Mouse (Mus musculus) kidney, postnatal 36 days (tissue): ENCODE measurements around the gene Sct.
"Not testable (repeated sequence)": the region's sequence is repeated elsewhere in the genome, so short reads cannot be mapped to it uniquely, and the experiment has no call there.

Experiments used
- DNase-seq, 2 experiments: peaks; one replicate each; pipeline ENCODE4 v3.0.0; 2021 to 2022; ENCODE audit warnings: mixed read lengths in 2 of 2

Gene Sct

DNA sequence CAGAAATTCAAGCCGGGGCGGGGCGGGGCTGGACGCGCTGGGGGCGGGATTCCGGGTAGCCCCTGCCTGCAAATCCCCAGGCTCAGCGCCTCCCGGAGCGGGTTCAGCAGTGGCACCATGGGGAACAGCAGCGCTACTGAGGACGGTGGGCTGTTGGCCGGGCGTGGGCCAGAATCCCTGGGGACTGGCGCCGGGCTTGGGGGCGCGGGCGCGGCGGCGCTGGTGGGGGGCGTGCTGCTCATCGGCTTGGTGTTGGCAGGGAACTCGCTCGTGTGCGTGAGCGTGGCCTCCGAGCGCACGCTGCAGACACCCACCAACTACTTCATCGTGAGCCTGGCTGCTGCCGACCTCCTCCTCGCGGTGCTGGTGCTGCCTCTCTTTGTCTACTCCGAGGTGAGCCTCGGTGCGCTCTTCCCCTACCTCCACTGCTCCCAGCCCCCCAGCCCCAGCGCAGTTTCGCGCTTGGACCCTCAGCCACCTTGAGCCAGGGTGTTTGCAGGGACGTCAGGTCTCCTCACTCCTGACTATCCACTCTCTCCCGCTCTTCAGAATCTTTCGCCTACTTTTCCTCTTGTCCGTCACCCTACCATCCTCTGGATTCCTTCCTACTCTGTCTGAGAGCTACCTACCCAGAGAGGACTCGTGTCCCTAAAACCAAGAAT lies 13.1 kb upstream of the Sct start, which contains the start of gene Drd4:
TSS of gene Drd4 (plus strand) at position 86 of the 662 bp plus-strand sequence.
- peak in 1 of 2 experiments; percentile 38 for DNase-seq

DNA sequence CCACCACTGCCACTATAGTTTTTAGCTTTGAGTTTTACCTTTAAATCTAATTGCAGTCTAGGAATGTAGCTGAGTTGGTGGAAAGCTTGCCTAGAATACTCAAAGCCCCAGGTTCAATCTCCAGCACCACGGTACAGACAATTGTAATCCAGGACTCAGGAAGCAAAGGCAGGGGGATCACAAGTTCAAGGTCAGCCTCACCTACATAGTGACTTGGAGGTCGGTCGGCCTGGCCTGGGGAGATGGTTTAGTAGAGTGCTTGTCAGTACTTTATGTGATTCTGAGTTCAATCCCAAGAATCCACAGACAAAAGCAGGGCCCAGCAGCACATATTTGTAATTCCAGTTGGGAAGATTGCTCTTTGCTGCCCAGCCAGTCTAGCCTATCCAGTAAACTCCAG lies 9.1 kb upstream of the Sct start:
- DNase-seq: no peak

DNA sequence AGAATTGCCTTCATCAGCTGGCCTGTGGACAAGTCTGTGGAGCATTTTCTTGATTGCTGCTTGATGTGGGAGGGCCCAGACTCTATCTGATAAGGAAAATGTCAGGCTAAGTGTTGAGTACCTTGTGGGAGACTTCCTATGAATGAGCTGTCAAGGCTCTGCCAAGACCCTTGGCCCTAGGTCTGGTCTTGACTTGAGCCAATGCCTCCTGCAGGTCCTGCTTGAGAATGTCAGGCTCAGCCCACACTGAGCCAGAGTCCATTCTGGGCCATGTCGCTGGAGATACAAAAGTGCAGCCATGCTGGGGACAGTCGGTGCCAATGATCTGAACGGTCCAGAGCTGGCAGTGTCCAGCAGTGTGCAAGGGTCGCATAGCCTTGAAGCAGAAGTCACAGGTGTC lies 3.8 kb upstream of the Sct start:
- DNase-seq: peak in 1 of 2 experiments; percentile 39

DNA sequence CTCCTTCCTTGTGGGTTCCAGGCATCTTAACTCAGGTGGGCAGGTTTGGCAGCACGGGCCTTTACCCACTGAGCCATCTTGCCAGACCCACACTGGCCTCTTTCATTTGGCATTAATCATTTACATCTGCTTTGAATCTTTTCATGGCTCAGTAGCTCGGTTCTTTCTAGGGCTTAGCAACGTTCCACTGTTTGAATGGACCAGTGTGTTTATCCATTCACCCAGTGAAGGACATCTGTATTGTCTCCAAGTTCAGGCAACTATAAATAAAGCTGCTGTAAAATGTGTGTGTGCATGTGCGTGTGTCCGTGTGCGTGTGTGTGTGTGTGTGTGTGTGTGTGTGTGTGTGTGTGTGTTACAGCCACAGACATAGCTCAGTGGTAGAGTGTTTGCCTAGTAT lies 2.5 kb upstream of the Sct start:
- DNase-seq: no peak

DNA sequence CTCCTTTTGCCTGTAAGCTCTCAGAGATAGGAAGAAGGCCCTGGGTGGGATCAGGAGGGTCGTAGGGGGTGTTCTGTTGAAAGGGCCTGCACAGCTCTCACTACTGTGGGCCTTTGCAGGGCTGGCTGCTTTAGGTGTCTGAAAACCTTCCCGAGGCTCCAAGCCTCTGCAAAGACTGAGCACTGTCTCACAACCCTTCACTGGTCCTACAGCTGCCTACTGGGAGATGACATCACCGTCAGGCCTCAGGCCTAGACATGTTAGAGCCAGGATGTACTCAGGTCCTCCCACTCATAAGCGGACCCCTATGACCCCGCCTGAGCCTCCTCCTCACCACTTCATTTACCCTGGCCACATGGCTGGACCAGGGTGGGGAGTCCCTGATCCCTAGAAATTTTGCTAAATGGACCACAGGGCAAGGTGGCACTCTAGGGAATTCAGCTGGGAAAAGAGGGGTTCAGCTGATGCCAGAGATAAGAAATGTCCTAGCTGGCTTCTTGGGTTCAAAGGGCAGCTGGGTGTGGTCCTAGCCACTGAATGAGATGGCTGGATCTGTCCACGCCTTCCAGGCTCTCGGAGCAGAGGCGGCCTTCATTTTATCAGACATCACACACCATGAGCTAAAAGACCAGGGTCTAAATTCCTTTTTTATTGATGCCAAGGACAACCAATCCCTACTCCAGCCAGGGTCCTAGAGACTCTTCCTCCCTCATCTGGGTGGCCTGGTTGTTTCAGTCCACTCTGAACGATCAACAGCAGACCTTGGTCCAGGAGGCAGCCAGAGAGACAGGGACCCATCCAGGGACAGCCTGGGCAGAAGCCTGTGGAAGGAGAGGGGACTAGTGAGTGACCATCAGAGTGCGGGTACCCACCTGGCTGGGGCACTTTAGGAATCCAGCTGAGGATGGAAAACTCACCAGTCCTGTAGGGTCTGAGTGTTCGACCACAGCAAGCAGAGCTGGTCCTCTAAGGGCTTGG lies 943 bp downstream of the Sct start:
- DNase-seq: no peak

DNA sequence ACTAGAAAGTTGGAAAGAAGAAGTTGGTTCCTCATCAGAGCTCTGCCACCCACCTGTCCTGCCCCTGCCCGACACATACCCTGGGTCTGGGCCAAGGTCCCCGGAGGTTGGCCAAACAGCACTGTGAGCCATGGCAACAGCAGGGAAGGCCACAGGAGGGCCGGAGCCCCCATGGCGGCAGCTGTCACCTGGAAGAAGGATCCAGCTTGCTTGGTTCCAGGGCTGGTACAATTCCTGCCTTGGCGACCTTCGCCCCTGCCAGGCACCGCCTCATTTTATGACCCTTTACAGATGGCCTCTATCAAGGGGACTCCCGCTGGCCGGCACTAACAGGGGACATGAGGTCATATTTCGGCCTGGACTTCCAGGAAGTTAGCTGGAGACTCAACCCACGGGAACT lies 2.4 kb downstream of the Sct start, which contains the start of gene Cdhr5:
TSS of gene Cdhr5 (minus strand) at position 241 of the 400 bp plus-strand sequence.
- DNase-seq: peak; percentile 85 to 87

DNA sequence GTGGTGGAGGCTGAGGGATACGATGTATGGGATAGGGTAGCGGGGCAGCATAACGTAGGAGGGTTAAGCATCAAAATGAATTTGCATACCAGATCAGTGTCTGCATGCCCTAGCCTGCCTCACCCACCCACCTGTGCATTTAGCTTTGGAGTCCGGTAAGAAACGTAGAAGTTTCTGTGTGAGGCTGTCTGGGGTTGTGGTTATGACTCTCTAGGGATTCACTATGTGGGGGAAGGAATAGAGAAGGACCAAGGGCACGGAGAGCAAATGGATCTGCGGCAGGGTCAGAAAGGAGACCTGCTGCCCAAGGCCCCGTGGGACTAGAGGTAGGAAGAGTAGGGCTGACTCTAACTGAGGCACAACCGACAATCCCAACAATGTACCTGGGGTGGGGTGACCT lies 3.6 kb downstream of the Sct start:
- no peak for DNase-seq

DNA sequence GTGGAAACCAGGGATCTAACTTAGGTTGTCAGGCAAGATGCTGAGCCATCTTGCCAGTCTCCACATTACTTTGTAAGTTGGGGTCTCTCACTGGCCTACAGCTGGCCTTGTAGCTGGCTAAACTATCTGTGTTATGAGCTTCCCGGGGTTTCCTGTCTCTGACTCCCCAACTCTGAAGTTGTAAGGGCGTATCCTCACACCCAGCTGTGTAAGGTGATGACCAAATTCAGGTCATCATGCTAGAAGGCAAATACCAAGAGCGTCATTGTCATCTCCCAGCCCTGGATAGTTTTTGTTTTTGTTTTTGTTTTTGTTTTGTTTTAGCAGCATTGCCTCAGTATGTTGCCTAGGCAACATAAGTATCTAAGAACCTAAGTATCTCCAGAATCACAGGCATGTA lies 8.3 kb downstream of the Sct start:
- no peak for DNase-seq

DNA sequence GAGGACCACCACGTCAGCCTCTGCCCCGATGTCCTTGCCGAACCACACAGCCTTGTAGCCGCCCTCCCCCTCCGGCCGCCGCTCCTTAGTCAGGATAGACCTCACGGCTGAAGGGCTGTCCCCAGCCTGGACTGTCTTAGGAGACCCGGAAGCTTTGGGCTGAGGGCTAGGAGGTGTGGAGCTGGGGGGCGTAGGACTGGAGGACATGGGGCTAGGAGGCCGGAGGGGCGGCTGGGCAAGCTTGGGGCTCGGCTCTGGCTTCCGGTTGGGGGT lies 9.7 kb downstream of the Sct start:
- no peak for DNase-seq

DNA sequence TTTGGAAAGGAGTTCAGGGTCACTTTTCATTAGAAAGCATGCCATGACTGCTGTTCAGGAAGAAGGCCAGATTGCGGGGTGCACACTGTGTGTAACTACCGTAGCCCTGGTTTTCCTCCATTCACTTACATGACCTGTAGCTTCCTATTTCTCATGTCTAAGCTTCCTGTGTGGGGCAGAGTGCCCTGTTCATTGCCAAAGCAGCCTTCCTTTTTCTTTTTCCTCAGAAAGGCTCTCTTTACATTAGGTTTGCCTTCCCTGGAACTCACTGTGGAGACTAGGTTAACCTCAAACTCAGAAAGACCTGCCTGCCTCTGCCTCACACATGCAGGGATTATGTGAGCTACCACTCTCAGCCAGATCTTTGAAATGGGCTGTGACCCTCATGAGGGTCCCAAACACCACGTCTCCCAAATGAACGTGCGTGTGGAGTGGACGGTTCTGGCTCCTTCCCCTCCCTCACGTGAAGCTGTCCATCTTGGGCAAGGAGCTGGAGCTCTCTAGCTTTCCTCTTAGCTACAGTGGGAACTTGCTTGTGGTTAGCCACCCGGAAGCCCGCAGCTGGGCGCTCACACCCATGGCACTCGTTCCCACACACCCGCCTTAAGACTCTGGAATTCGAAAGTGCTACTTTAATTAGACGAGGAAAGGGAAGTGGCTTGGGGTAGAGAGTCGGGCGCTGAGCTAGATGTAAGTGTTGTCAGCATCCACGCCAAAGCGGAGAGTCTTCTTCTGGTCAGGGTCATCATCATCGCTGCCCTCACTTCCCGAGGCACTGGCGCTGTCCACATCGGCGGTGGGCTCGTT lies 10.3 kb downstream of the Sct start:
- DNase-seq: no peak

DNA sequence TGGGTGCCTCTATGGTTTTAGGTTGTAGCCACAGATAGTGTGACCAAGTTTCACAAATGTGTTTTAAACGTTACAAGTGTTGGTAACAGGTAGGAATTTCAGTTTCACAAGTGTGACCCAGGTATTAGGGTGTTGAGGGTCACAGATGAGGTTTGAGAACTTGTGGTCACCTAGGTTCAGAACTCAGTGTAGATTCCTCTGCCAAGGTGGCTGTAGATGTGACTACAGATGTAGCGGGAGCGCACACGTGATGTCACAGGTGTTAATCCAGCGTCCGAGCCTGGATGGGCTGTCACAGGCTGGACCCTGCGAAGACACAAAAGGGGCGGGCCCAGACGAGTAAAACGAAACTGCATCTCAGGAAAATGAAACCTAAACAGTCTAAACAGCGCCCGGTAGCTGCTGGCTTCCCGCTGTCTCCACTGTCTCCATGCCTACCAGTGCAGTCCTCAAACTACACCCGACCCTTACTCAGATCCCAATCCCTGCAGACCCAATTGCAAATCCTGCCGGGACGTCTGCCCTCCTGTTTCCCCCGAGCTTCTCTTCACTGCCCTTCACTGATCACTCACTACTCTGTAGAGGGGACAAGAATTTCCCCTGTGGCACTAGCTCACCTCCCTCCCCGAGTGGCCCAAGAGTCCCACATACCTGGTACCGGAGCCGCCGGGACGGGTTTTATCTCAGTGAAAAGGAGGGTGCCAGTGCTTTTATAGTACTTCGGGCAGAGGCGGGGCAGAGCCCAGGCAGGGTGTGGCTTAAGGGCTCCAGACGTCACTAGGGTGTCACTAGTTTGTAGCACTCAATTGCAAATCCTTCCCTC lies 13.0 kb downstream of the Sct start, which contains the start of gene Irf7:
TSS of gene Irf7 (minus strand) at position 743 of the 823 bp plus-strand sequence.
- DNase-seq: peak; percentile 80 to 83

DNA sequence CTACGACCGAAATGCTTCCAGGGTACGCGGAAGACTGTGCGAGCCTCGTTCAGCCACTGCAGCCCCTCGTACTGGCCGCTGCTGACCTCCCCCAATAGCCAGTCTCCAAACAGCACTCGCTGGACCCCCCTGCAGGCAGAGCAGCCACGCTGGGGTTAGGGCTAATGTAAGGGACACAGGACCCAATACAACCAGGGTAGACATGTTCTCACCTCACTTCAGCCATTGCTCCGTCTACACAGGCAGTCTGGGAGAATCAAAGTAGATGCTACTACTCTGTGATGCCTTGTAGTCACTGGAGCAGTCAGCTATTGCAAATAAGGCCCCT lies 13.6 kb downstream of the Sct start:
- no peak for DNase-seq

DNA sequence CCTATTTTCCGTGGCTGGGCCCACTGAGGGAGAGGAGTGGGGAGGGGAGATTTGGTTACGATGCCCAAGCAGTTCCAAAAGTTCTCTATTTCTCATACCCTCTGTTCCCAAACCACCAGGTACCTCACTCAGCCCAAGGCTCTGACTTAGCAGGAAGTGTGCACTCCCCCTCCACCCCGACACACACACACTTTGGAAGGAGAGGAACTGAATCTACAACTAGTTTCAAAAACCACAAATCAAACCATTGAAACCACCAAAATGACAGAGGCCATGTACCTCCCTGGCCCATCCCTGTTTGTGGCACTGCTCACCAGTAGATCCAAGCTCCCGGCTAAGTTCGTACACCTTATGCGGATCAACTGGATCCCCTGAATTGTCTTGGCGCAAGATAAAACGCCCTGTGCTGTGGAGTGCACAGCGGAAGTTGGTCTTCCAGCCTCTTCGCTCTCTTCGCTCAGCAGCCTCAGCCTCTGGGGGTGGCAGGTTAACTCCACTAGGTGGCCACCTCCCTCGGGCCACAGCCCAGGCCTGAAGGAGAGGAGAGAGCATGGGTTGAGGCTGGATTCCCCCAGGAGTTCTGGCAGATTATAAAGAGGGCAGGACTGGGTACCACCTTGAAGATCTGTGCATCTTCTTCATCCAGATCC lies 14.0 kb downstream of the Sct start:
- peak in 1 of 2 experiments; percentile 67 for DNase-seq

DNA sequence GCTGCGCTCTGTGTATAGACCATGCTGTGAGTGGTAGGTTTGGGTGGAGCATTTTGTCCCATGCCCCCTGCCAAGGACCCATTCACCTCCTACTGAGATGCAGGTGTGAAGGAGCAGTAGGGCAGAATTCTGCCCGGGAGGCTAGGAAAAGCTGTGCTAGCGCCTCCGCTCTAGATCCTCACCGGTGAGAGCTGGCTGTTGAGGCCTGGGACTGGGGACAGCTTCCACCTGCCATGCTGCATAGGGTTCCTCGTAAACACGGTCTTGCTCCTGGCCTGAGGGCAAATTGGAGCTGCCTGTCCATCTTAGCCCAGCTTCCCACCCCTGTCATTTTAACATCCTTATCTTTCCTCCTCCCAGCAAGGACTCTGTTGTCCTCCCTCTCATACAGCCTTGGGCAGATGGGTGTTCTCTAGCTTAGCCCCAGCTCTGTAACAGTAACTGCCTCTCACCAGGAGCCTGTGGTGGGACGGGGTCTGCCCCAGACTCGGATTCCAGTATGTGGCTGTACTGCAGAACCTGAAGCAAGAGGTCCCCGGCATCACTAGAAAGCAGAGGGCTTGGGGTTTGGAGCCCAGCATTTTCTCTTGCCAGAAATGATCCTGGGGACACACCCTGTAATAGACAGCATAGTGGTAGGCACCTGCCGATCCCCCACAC lies 14.8 kb downstream of the Sct start:
- no peak for DNase-seq

DNA sequence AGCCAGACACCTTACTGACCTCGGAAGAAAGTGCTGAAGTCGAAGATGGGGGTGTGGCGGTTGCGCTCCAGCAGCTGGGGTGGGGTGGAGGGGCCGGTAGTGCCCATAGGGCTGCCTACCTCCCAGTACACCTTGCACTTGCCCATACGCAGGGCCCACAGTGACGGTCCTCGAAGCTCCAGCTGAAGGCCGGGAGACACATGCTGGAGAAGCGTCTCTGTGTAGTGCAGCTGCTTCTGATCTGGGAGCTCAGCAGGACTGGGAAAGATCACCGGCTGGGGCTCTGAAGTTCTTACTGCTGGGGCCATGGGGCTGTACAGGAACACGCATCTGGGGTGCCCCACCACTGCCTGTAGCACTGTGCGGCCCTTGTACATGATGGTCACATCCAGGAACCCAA lies 15.3 kb downstream of the Sct start:
- DNase-seq: no peak

DNA sequence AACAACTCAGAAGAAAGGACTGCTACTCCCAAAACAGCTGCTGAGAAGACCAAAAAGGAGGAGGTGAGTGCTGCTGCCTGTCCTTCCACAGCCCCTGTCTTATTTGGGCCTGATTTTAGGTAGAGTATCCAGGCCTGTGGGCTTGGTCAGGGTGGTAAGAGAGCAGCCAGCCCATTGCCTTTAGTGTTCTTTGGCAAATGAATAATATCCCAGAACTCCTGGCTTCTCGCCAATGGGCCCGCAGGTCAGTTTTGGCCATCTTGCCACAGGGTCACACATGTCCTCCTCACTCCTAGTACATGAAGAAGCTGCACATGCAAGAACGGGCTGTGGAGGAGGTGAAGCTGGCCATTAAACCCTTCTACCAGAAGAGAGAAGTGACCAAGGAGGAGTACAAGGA lies 17.5 kb downstream of the Sct start:
- peak in 1 of 2 experiments; percentile 47 for DNase-seq

DNA sequence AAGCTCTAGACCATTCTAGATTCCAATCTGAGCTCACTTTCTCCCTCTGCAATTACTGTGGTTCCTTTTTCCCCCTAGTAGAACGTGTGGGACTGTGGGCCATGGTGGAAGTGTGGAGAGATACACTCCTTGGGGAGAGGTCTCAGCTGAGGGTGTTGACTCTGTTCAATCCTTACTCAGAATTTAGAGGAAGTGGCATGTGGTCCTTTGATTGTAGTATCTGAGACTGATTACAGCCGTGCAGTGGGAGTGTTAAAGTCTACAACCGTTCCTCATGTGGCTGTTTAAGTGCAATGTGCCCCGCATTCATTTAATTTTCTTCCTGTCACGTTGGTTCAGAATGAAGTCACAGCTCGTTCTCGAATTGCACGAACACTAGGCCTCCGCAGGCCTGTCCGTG lies 22.8 kb downstream of the Sct start:
- no peak for DNase-seq

DNA sequence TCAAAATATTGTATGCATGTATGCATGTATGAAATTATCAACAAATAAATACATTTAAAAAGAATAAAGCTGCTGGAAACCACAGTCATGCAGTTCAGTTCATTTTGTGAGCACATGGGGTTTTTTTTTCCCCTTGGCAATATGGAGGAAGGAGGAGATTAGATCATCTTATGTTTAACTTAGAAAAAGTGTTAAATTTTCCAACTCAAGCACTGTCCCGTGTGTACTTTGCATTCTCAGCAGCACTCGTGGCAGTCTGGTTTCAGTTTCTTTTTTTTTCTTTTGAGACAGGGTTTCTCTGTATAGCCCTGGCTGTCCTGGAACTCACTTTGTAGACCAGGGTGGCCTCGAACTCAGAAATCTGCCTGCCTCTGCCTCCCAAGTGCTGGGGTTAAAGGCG lies 28.4 kb downstream of the Sct start:
- not testable (repeated sequence) for DNase-seq

DNA sequence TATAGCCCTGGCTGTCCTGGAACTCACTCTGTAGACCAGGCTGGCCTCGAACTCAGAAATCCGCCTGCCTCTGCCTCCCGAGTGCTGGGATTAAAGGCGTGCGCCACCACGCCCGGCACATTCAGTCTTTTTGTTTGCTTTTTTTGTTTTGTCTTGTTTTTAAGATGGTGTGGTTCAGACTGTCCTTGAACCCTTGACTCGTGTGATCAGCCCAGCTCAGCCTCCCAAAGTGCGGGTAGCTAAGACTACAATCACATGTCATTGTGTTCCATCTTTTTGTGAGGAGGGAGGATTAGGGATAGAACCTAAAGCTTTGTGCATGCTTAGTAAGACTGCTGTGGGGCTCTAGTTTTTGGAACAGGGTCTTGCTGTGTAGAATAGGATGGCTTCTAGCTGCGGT lies 47.4 kb downstream of the Sct start:
- no peak for DNase-seq

DNA sequence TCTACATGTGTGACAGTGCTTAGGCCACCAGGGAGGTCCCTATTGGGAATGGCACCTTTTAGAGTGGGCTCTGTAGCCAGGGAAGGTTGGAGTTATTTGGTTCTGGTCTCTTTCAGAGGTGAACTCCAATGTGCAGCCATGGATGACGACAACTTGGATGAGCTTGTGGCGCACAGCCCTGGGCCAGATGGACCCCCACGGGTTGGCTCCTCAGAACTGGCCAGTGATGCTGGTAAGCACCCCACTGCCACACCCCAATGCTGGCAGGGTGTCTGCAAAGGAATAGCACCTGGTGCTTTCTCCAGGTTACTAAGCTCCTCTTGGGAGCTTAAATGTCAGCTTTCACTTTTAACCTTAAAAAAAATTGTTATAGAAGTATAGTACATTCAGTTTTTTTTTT lies 47.8 kb downstream of the Sct start:
- DNase-seq: no peak

DNA sequence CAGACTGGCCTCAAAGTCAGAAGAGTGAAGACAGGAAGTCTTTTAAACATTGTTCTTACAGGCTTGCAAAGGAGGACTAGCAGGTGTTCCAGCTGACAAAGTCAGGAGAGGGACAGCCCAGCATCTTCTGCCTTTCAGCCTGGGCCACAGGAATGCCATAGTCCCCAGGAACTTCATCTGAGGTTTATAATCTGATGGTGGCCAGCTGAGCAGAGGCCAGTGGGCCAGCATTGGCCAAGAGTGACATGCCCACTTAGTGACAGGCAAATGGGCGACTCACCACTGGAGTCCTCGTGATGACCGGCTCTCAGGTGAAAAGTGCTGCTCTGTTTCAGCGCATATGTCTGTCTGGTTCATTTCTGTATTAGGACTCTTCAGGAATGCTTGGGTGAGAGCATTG lies 48.4 kb downstream of the Sct start:
- no peak for DNase-seq
